Mouse (Mus musculus): ENCODE results near the gene Etfa. TPM values are rescaled to one million over a fixed set of nuclear protein-coding genes. Genes with fewer than 3 reads are reported as not detected.

Gene Etfa
- polyA plus RNA-seq, 2 experiments = 77.2 to 189 TPM

- 0 out of 2 replicates have a peak, but pooled peaks cover 3% of the 10 kb centered on the region for H3K9me3 ChIP-seq (ENCODE audit: control insufficient read depth, low read length)
- ATAC-seq (ENCODE audit: low FRiP score, low read depth) (no peak), DNase-seq (ENCODE audit: low spot score) (no peak)
- no peak overlapping the region for H3K4me3 ChIP-seq (replicated peaks; ENCODE audit: low read length)
- H3K4me2 ChIP-seq (replicated peaks; ENCODE audit: low read depth, low read length, severe bottlenecking) = no peak overlapping the region
- TF ChIP-seq POLR2A (IDR thresholded peaks at IDR 0.05; ENCODE audit: borderline replicate concordance, extremely low read depth, insufficient read depth, insufficient read length) = no peak
- H3K27ac ChIP-seq (replicated peaks; ENCODE audit: low read depth, low read length) = no peak overlapping the region
- no peak overlapping the region for H3K9ac ChIP-seq (ENCODE audit: low read depth, low read length, severe bottlenecking)
- H3K36me3 ChIP-seq (ENCODE audit: control insufficient read depth, insufficient read depth, low read length) = no peaks in the 10 kb centered on the region
- H3K4me1 ChIP-seq (ENCODE audit: control insufficient read depth, insufficient read depth, low read length) = peaks cover 4% of the 10 kb centered on the region; the same call in 1 of the 2 replicates
- 63% methylated on average over 14 of the region's 14 CpGs for WGBS
- H3K27me3 ChIP-seq (ENCODE audit: control insufficient read depth, insufficient read depth, low read length) = no peaks in the 10 kb centered on the region
Observed at GRCm38 (mm10) chr9:55423451-55424424, 88.3 kb downstream of the Etfa start.

- DNase-seq (ENCODE audit: low spot score) (no peak), ATAC-seq (ENCODE audit: low FRiP score, low read depth) (no peak)
- 94% methylated on average over 3 of the region's 3 CpGs for WGBS
- H3K27ac ChIP-seq (replicated peaks; ENCODE audit: low read depth, low read length) = no peak overlapping the region
- 0 out of 2 replicates have a peak, but pooled peaks cover 3% of the 10 kb centered on the region for H3K9me3 ChIP-seq (ENCODE audit: control insufficient read depth, low read length)
- H3K4me3 ChIP-seq (replicated peaks; ENCODE audit: low read length) = no peak overlapping the region
- H3K9ac ChIP-seq (ENCODE audit: low read depth, low read length, severe bottlenecking) = no peak overlapping the region
- no peak for TF ChIP-seq POLR2A (IDR thresholded peaks at IDR 0.05; ENCODE audit: borderline replicate concordance, extremely low read depth, insufficient read depth, insufficient read length)
- H3K27me3 ChIP-seq (ENCODE audit: control insufficient read depth, insufficient read depth, low read length) = no peaks in the 10 kb centered on the region
- no peak overlapping the region for H3K4me2 ChIP-seq (replicated peaks; ENCODE audit: low read depth, low read length, severe bottlenecking)
- H3K36me3 ChIP-seq (ENCODE audit: control insufficient read depth, insufficient read depth, low read length) = no peaks in the 10 kb centered on the region
- peaks cover 4% of the 10 kb centered on the region; the same call in 1 of the 2 replicates for H3K4me1 ChIP-seq (ENCODE audit: control insufficient read depth, insufficient read depth, low read length)
Observed at GRCm38 (mm10) chr9:55421786-55422185, 90.3 kb downstream of the Etfa start.

GRCm38 (mm10) chr9:55411154-55411553, 100.9 kb downstream of the Etfa start:
- Histone ChIP-seq H3K9me3 (ENCODE audit: control insufficient read depth, low read length) (no peaks in the 10 kb centered on the region), H3K4me1 (ENCODE audit: control insufficient read depth, insufficient read depth, low read length) (peaks cover 3% of the 10 kb centered on the region), H3K4me3 (replicated peaks; ENCODE audit: low read length) (no peak overlapping the region), H3K36me3 (ENCODE audit: control insufficient read depth, insufficient read depth, low read length) (no peaks in the 10 kb centered on the region), H3K9ac (ENCODE audit: low read depth, low read length, severe bottlenecking) (no peak overlapping the region), H3K4me2 (replicated peaks; ENCODE audit: low read depth, low read length, severe bottlenecking) (no peak overlapping the region), H3K27me3 (ENCODE audit: control insufficient read depth, insufficient read depth, low read length) (no peaks in the 10 kb centered on the region), H3K27ac (replicated peaks; ENCODE audit: low read depth, low read length) (no peak overlapping the region)
- DNase-seq (ENCODE audit: low spot score) (no peak), ATAC-seq (ENCODE audit: low FRiP score, low read depth) (no peak)
- TF ChIP-seq POLR2A (IDR thresholded peaks at IDR 0.05; ENCODE audit: borderline replicate concordance, extremely low read depth, insufficient read depth, insufficient read length) = no peak
- WGBS = 33% methylated on average over 6 of the region's 6 CpGs

GRCm38 (mm10) chr9:55410430-55410829, 101.6 kb downstream of the Etfa start:
- ATAC-seq (ENCODE audit: low FRiP score, low read depth) (no peak), DNase-seq (ENCODE audit: low spot score) (no peak)
- H3K4me2 ChIP-seq (replicated peaks; ENCODE audit: low read depth, low read length, severe bottlenecking) = no peak overlapping the region
- no peaks in the 10 kb centered on the region for H3K27me3 ChIP-seq (ENCODE audit: control insufficient read depth, insufficient read depth, low read length)
- TF ChIP-seq POLR2A (IDR thresholded peaks at IDR 0.05; ENCODE audit: borderline replicate concordance, extremely low read depth, insufficient read depth, insufficient read length) = no peak
- H3K36me3 ChIP-seq (ENCODE audit: control insufficient read depth, insufficient read depth, low read length) = no peaks in the 10 kb centered on the region
- H3K4me3 ChIP-seq (replicated peaks; ENCODE audit: low read length) = no peak overlapping the region
- H3K9ac ChIP-seq (ENCODE audit: low read depth, low read length, severe bottlenecking) = no peak overlapping the region
- H3K9me3 ChIP-seq (ENCODE audit: control insufficient read depth, low read length) = no peaks in the 10 kb centered on the region
- WGBS = 21% methylated on average over 6 of the region's 6 CpGs
- H3K27ac ChIP-seq (replicated peaks; ENCODE audit: low read depth, low read length) = no peak overlapping the region
- peaks cover 3% of the 10 kb centered on the region for H3K4me1 ChIP-seq (ENCODE audit: control insufficient read depth, insufficient read depth, low read length)

GRCm38 (mm10) chr9:55409833-55410232, 102.2 kb downstream of the Etfa start:
- H3K9ac ChIP-seq (ENCODE audit: low read depth, low read length, severe bottlenecking) = no peak overlapping the region
- peaks cover 3% of the 10 kb centered on the region for H3K4me1 ChIP-seq (ENCODE audit: control insufficient read depth, insufficient read depth, low read length)
- H3K27ac ChIP-seq (replicated peaks; ENCODE audit: low read depth, low read length) = no peak overlapping the region
- ATAC-seq (ENCODE audit: low FRiP score, low read depth) (no peak), DNase-seq (ENCODE audit: low spot score) (no peak)
- WGBS = 34% methylated on average over 3 of the region's 3 CpGs
- no peak overlapping the region for H3K4me3 ChIP-seq (replicated peaks; ENCODE audit: low read length)
- H3K4me2 ChIP-seq (replicated peaks; ENCODE audit: low read depth, low read length, severe bottlenecking) = no peak overlapping the region
- no peak for TF ChIP-seq POLR2A (IDR thresholded peaks at IDR 0.05; ENCODE audit: borderline replicate concordance, extremely low read depth, insufficient read depth, insufficient read length)
- H3K27me3 ChIP-seq (ENCODE audit: control insufficient read depth, insufficient read depth, low read length) = no peaks in the 10 kb centered on the region
- no peaks in the 10 kb centered on the region for H3K9me3 ChIP-seq (ENCODE audit: control insufficient read depth, low read length)
- H3K36me3 ChIP-seq (ENCODE audit: control insufficient read depth, insufficient read depth, low read length) = no peaks in the 10 kb centered on the region

Measured in limb, embryonic 14.5 days (tissue).